Comparison of ENCODE assay signal across 9 mouse cellular contexts in the genomic region with DNA sequence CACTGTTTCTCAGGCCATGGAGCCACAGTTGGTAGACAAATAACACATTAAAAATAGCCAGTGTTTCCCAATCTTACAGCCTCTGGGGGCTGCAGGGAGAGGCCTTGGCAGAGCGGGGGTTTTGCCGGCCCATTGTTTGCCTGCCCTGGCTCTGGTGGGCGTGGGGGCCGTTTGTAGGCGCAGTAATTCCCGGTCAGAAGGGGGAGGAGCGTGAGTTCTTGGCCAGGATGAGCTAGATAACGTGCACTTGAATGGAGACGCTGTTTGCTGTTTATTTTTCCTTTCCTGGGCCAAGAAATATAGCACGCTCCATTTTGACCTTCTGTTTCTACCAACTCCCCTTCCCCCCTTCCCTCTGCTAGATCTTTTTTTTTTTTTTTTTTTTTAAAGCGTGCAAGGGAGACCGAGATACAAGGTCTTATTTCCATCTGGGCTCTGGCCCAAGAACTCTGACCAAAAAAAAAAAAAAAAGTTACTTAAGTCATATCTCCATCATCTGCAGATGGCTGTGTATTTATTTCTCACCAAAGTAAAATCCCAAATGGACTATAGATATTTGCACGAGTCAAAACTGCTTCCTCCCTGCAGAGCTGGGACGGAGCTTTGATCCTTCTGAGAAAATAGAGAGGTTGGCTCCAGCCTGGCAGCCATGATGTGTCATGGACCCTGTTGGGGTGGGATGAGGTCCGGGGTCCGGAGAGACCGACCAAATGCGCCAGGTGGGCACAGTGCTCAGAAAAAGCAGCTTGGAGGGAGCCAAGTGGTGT.
DNase-seq lines count a peak whose midpoint lies in the region; ATAC-seq and TF ChIP-seq lines count a peak whose summit lies in the region.
"Had no signal": no experiment of that assay in that cellular context is flagged by ENCODE, and none has a peak within 500 bp of the region (broad histone marks: within the 10 kb centered on the region; RNA-seq: fewer than 3 reads in every experiment).

No protein-coding gene starts in this region.

- H3K27ac ChIP-seq in forebrain, embryonic 16.5 days (ENCODE audit: low read length) = peak overlapping the region; percentile 32; the same call in 1 of the 2 replicates
- H3K27ac ChIP-seq in limb, embryonic 11.5 days (replicated peaks; ENCODE audit: low read depth, low read length) = peak overlapping the region; percentile 16
- H3K27ac ChIP-seq: macrophage had no signal

- H3K4me3 ChIP-seq in forebrain, embryonic 16.5 days (replicated peaks; ENCODE audit: low read length) = no peak overlapping the region
- H3K4me3 ChIP-seq in limb, embryonic 11.5 days (ENCODE audit: low read depth, low read length) = no peak overlapping the region
- H3K4me3 ChIP-seq in myocyte = no peak overlapping the region

- H3K79me2 ChIP-seq in myocyte (ENCODE audit: control insufficient read depth, insufficient read depth) = no peaks in the 10 kb centered on the region

- 0 out of 2 replicates have a peak, but pooled peaks cover 3% of the 10 kb centered on the region for H3K9me3 ChIP-seq in forebrain, embryonic 16.5 days (ENCODE audit: control insufficient read depth, low read length)
- H3K9me3 ChIP-seq in limb, embryonic 11.5 days (ENCODE audit: control insufficient read depth, low read length) = no peaks in the 10 kb centered on the region

- 36% methylated on average over 18 of the region's 18 CpGs for WGBS in forebrain, embryonic 16.5 days
- 57% methylated on average over 18 of the region's 18 CpGs for WGBS in limb, embryonic 11.5 days

- no peaks in the 10 kb centered on the region for H3K27me3 ChIP-seq in forebrain, embryonic 16.5 days (replicated peaks; ENCODE audit: control insufficient read depth, insufficient read depth, low read length)
- H3K27me3 ChIP-seq in limb, embryonic 11.5 days (ENCODE audit: control insufficient read depth, insufficient read depth, low read length) = no peaks in the 10 kb centered on the region
- H3K27me3 ChIP-seq in myocyte (ENCODE audit: control insufficient read depth, insufficient read depth, insufficient read length) = no peaks in the 10 kb centered on the region

- H3K4me1 ChIP-seq in forebrain, embryonic 16.5 days (replicated peaks; ENCODE audit: control insufficient read depth, insufficient read depth, low read length) = peaks cover 27% of the 10 kb centered on the region
- peaks cover 38% of the 10 kb centered on the region for H3K4me1 ChIP-seq in limb, embryonic 11.5 days (ENCODE audit: control insufficient read depth, insufficient read depth, low read length)

- peak overlapping the region; percentile 23; the same call in 1 of the 2 replicates for H3K4me2 ChIP-seq in forebrain, embryonic 16.5 days (ENCODE audit: low read length)
- no peak overlapping the region for H3K4me2 ChIP-seq in limb, embryonic 11.5 days (ENCODE audit: low read depth, severe bottlenecking)
- H3K4me2 ChIP-seq in myocyte (ENCODE audit: low read depth) = peak overlapping the region; percentile 75

- 0 out of 2 replicates have a peak overlapping the region, but pooled peaks have one; percentile 7 for H3K9ac ChIP-seq in forebrain, embryonic 16.5 days (replicated peaks; ENCODE audit: low read depth, low read length)
- H3K9ac ChIP-seq in limb, embryonic 11.5 days (ENCODE audit: low read length) = no peak overlapping the region

- H3ac ChIP-seq in myocyte (ENCODE audit: control insufficient read depth, insufficient read length) = no peak overlapping the region

- TF ChIP-seq POLR2A in myocyte (IDR thresholded peaks at IDR 0.05; ENCODE audit: insufficient read length, low read depth) = no peak

- DNase-seq in retina, postnatal 1 day = peak; percentile 72
- DNase-seq in retina, embryonic 14.5 days (ENCODE audit: low spot score) = no peak
- DNase-seq in heart, postnatal 4 days = peak; percentile 82
- DNase-seq in limb, embryonic 11.5 days (ENCODE audit: low spot score) = no peak
- no peak for DNase-seq in cerebellum, postnatal 36 days
- no peak for DNase-seq in c-Kit-positive CD71-positive TER-119-positive erythroid progenitor cells, embryonic 14.5 days (ENCODE audit: low spot score)

- ATAC-seq in forebrain, embryonic 16.5 days = peak; percentile 57
- ATAC-seq in limb, embryonic 11.5 days (ENCODE audit: insufficient number of reproducible peaks, low FRiP score, low TSS enrichment, low read depth) = no peak

- H3K36me3 ChIP-seq in forebrain, embryonic 16.5 days (ENCODE audit: control insufficient read depth, insufficient read depth) = no peaks in the 10 kb centered on the region
- no peaks in the 10 kb centered on the region for H3K36me3 ChIP-seq in limb, embryonic 11.5 days (ENCODE audit: control insufficient read depth, insufficient read depth, low read length)
- H3K36me3 ChIP-seq in myocyte (ENCODE audit: control insufficient read depth, insufficient read depth) = no peaks in the 10 kb centered on the region

TF ChIP-seq in myocyte, 11 proteins besides CTCF, POLR2A, EP300 and RAD21:
- TF ChIP-seq SRF (IDR thresholded peaks at IDR 0.05; ENCODE audit: control insufficient read depth, insufficient read length, low read depth) (no peak), CEBPB (IDR thresholded peaks at IDR 0.05; ENCODE audit: insufficient read depth, poor library complexity, severe bottlenecking) (peak; percentile 86)

Comparison
In these comparisons a context has a peak if more than half of its experiments do, and no peak if none do; other contexts are left out.
1. DNase-seq: peak in retina, postnatal 1 day (single experiment) and heart, postnatal 4 days (single experiment); none in retina, embryonic 14.5 days (single experiment), limb, embryonic 11.5 days (single experiment), cerebellum, postnatal 36 days (0 of 2) and c-Kit-positive CD71-positive TER-119-positive erythroid progenitor cells, embryonic 14.5 days (single experiment).